Mouse (Mus musculus) erythroblast, embryonic 14.5 days (primary cell): ENCODE measurements around the gene Hmgn3. TPM values are rescaled to one million over a fixed set of nuclear protein-coding genes. Genes with fewer than 3 reads are reported as not detected.

Experiments used
- H3K27me3 ChIP-seq: 2 replicates; pipeline ENCODE4 v1.6.1; 2012; ENCODE audit warnings: inconsistent platforms; ENCODE audit not compliant: control insufficient read depth
- H3K36me3 ChIP-seq: 2 replicates; pipeline ENCODE4 v1.6.1; 2012; ENCODE audit warnings: mild to moderate bottlenecking, inconsistent platforms; ENCODE audit not compliant: control insufficient read depth
- H3K4me1 ChIP-seq: 2 replicates; pipeline ENCODE4 v1.6.1; 2012; ENCODE audit warnings: inconsistent platforms; ENCODE audit not compliant: control insufficient read depth
- H3K4me3 ChIP-seq: replicated peaks from 2 replicates; pipeline ENCODE3; 2012; ENCODE audit warnings: moderate library complexity, mild to moderate bottlenecking, inconsistent platforms
- H3K9me3 ChIP-seq: 2 replicates; pipeline ENCODE4 v1.6.1; 2012; ENCODE audit warnings: low read length, inconsistent platforms, mixed read lengths; ENCODE audit not compliant: control insufficient read depth
- GATA1 ChIP-seq: IDR thresholded peaks from 2 replicates; pipeline ENCODE4 v1.6.1; 2012; ENCODE audit warnings: low read length, inconsistent platforms, mixed read lengths
- TAL1 ChIP-seq: IDR thresholded peaks from 3 replicates; pipeline ENCODE4 v1.6.1; 2012; ENCODE audit warnings: low read length, inconsistent platforms, mixed read lengths
- polyA plus RNA-seq: library from polyadenylated mRNA; stranded (reverse); fragments of >175 nt; gene quantifications from 2 replicates; pipeline ENCODE4 v1.2.3, GENCODE M21; 2012

Hmgn3 gene
- polyA plus RNA-seq, 1 experiment = not detected

GRCm38 (mm10) chr9:83116774-83117474 lies 29.6 kb downstream of the Hmgn3 start:
- H3K36me3 ChIP-seq = no peaks in the 10 kb centered on the region
- TF ChIP-seq TAL1 (no peak), GATA1 (no peak)
- H3K9me3 ChIP-seq = no peaks in the 10 kb centered on the region
- no peaks in the 10 kb centered on the region for H3K27me3 ChIP-seq
- H3K4me3 ChIP-seq = no peak overlapping the region
- H3K4me1 ChIP-seq = no peaks in the 10 kb centered on the region

DNA sequence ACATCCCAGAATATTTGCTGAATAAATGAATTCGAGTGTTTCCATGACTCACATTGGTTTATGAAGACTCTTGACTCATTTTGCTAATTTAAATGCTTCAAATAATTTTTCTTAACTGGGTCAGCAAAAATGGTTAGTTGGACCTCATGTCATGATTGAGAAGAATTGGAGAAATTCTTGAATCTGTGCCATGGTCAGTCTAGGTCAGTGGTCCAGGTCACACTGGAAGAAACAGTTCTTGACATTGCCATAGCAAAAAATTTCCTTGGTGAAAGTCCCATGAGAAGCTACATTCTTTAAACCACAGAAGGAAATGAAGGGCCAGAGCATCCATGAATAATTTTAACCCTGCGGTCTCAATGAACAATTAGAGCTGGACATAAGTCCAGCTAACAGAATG lies 30.8 kb downstream of the Hmgn3 start:
- Histone ChIP-seq H3K27me3 (no peaks in the 10 kb centered on the region), H3K4me1 (no peaks in the 10 kb centered on the region), H3K4me3 (no peak overlapping the region), H3K36me3 (no peaks in the 10 kb centered on the region), H3K9me3 (no peaks in the 10 kb centered on the region)
- no peak for TF ChIP-seq GATA1
- no peak for TF ChIP-seq TAL1

- Histone ChIP-seq H3K9me3 (no peaks in the 10 kb centered on the region), H3K4me3 (no peak overlapping the region), H3K36me3 (no peaks in the 10 kb centered on the region), H3K27me3 (no peaks in the 10 kb centered on the region), H3K4me1 (no peaks in the 10 kb centered on the region)
- TF ChIP-seq GATA1 = no peak
- no peak for TF ChIP-seq TAL1
Measured at GRCm38 (mm10) chr9:83113800-83114217, 32.7 kb downstream of the Hmgn3 start.

GRCm38 (mm10) chr9:83112305-83112768 lies 34.1 kb downstream of the Hmgn3 start:
- TF ChIP-seq TAL1 (no peak), GATA1 (no peak)
- Histone ChIP-seq H3K27me3 (no peaks in the 10 kb centered on the region), H3K4me3 (no peak overlapping the region), H3K4me1 (no peaks in the 10 kb centered on the region), H3K9me3 (no peaks in the 10 kb centered on the region), H3K36me3 (no peaks in the 10 kb centered on the region)

- H3K27me3 ChIP-seq = no peaks in the 10 kb centered on the region
- H3K4me1 ChIP-seq = no peaks in the 10 kb centered on the region
- no peaks in the 10 kb centered on the region for H3K9me3 ChIP-seq
- H3K36me3 ChIP-seq = no peaks in the 10 kb centered on the region
- TF ChIP-seq GATA1 (no peak), TAL1 (no peak)
- no peak overlapping the region for H3K4me3 ChIP-seq
Measured at GRCm38 (mm10) chr9:83111789-83112188, 34.7 kb downstream of the Hmgn3 start.

DNA sequence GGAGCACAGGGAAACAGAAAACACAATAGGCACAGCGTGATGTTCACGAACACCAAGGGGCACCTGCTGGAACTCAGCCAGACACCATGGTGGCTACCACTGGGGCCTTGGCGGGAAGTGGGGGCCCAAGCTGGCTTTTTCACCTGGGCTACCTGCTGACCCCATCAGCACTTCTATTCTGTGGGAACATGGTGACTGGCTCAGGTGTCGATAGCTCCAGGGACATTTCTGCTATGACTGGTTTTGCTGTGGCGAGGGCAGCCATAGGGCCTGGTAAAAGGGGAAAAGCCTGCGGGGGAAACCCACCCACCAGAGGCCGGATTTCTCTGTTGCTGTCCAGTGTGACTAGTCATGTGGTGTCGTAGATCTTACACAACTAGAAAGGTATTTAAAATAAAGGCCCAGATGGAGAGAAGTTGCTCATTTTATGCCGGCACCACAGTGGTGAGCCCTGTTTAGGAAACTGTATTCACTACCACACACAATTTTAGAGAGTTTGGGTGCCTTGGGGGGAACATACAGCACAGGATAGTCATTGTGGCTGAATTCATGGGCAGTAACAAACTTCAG lies 35.3 kb downstream of the Hmgn3 start:
- H3K4me3 ChIP-seq = no peak overlapping the region
- H3K36me3 ChIP-seq = no peaks in the 10 kb centered on the region
- H3K27me3 ChIP-seq = no peaks in the 10 kb centered on the region
- no peaks in the 10 kb centered on the region for H3K9me3 ChIP-seq
- TF ChIP-seq TAL1 = no peak
- no peak for TF ChIP-seq GATA1
- no peaks in the 10 kb centered on the region for H3K4me1 ChIP-seq

GRCm38 (mm10) chr9:83110406-83111116 lies 35.9 kb downstream of the Hmgn3 start:
- H3K4me1 ChIP-seq = no peaks in the 10 kb centered on the region
- no peak for TF ChIP-seq TAL1
- TF ChIP-seq GATA1 = no peak
- no peaks in the 10 kb centered on the region for H3K27me3 ChIP-seq

GRCm38 (mm10) chr9:83109705-83110104 lies 36.8 kb downstream of the Hmgn3 start:
- Histone ChIP-seq H3K4me1 (no peaks in the 10 kb centered on the region), H3K36me3 (no peaks in the 10 kb centered on the region), H3K27me3 (no peaks in the 10 kb centered on the region), H3K4me3 (no peak overlapping the region), H3K9me3 (no peaks in the 10 kb centered on the region)
- TF ChIP-seq GATA1 (no peak), TAL1 (no peak)

More at GRCm38 (mm10) chr9:83110406-83111116, 35.9 kb downstream of the Hmgn3 start:
- Histone ChIP-seq H3K9me3 (no peaks in the 10 kb centered on the region), H3K36me3 (no peaks in the 10 kb centered on the region), H3K4me3 (no peak overlapping the region)

DNA sequence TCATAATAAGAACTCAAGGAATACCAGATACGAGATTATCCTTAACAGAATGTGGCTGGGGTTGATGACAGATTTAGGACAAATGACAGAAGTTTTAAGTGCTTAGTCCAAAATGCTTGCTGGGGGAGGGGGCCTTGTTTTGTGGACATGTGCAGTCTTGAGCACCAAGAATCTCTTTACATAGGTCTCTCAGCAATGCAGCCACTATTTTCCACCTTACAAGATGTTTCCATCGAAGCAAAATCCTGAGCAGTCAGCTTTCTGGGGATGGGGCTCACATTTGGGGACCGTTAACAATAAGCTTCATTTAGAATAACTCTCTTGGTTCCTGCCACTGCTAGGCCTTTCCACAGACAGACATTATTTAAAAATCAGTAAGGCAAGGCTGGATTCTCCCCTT lies 37.7 kb downstream of the Hmgn3 start:
- Histone ChIP-seq H3K36me3 (no peaks in the 10 kb centered on the region), H3K9me3 (no peaks in the 10 kb centered on the region), H3K4me1 (no peaks in the 10 kb centered on the region), H3K27me3 (no peaks in the 10 kb centered on the region), H3K4me3 (no peak overlapping the region)
- no peak for TF ChIP-seq GATA1
- TF ChIP-seq TAL1 = no peak
